Mouse (Mus musculus): ENCODE measurements around the gene Zfp800. TPM values are rescaled to one million over a fixed set of nuclear protein-coding genes. Genes with fewer than 3 reads are reported as not detected.

The Zfp800 gene
- total and polyA plus RNA-seq, 3 experiments = 95.3 to 235 (median 122) TPM

DNA sequence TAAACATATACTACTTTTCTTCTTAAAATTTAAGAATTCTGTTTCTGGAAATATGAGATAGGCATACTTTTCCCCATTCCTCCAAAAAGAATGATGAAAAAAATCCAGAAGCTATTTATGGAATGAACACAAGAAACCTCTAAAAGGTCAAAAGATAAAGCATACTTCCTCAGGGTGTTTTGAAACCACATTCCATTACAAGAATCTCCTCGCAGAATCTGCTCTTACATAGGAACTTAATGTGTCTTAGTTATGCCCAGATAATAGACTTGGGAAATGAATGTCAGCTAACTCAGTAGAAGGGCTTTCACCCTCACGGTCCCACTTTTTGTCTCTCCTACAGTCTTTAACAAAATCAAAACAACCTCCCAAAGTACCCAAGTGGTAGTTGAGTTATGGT, 203.9 kb downstream of the Zfp800 start:
- TF ChIP-seq POLR2AphosphoS5 (IDR thresholded peaks at IDR 0.05; ENCODE audit: insufficient replicate concordance, low read depth, low read length) = no peak
- no peak for TF ChIP-seq CTCF (IDR thresholded peaks at IDR 0.05; ENCODE audit: low read depth, low read length)
- no peak for TF ChIP-seq TAL1 (conservative IDR thresholded peaks at IDR 0.05; ENCODE audit: low read depth, low read length)
- TF ChIP-seq GATA2 (IDR thresholded peaks at IDR 0.05; ENCODE audit: borderline replicate concordance, low read depth, low read length) = no peak
- TF ChIP-seq GATA1 (IDR thresholded peaks at IDR 0.05; ENCODE audit: borderline replicate concordance, low read length) = no peak
- H3K36me3 ChIP-seq (replicated peaks) = no peaks in the 10 kb centered on the region
- no peak overlapping the region for H3K4me3 ChIP-seq (ENCODE audit: low read depth, low read length)
- DNase-seq (ENCODE audit: low spot score) (no peak), ATAC-seq (ENCODE audit: extremely low read depth, insufficient number of reproducible peaks, low FRiP score, poor library complexity, severe bottlenecking) (no peak)
- peaks cover 10% of the 10 kb centered on the region for H3K27me3 ChIP-seq (ENCODE audit: insufficient read depth, low read length)
- no peaks in the 10 kb centered on the region for H3K4me1 ChIP-seq (ENCODE audit: insufficient read depth, low read depth, low read length)
- H3K9me3 ChIP-seq (replicated peaks) = no peaks in the 10 kb centered on the region

GRCm38 (mm10) chr6:28191935-28192334, 205.9 kb downstream of the Zfp800 start:
- no peak for TF ChIP-seq GATA1 (IDR thresholded peaks at IDR 0.05; ENCODE audit: borderline replicate concordance, low read length)
- TF ChIP-seq CTCF (IDR thresholded peaks at IDR 0.05; ENCODE audit: low read depth, low read length) = no peak
- TF ChIP-seq TAL1 (conservative IDR thresholded peaks at IDR 0.05; ENCODE audit: low read depth, low read length) = no peak
- TF ChIP-seq POLR2AphosphoS5 (IDR thresholded peaks at IDR 0.05; ENCODE audit: insufficient replicate concordance, low read depth, low read length) = no peak
- TF ChIP-seq GATA2 (IDR thresholded peaks at IDR 0.05; ENCODE audit: borderline replicate concordance, low read depth, low read length) = no peak
- Histone ChIP-seq H3K27me3 (ENCODE audit: insufficient read depth, low read length) (peaks cover 13% of the 10 kb centered on the region), H3K4me3 (ENCODE audit: low read depth, low read length) (no peak overlapping the region), H3K9me3 (replicated peaks) (no peaks in the 10 kb centered on the region), H3K36me3 (replicated peaks) (no peaks in the 10 kb centered on the region), H3K4me1 (ENCODE audit: insufficient read depth, low read depth, low read length) (no peaks in the 10 kb centered on the region)
- ATAC-seq (ENCODE audit: extremely low read depth, insufficient number of reproducible peaks, low FRiP score, poor library complexity, severe bottlenecking) (no peak), DNase-seq (ENCODE audit: low spot score) (no peak)

Other genes starting within 250 kb of the Zfp800 start
- gene Arf5, start 25.6 kb upstream of the Zfp800 start, total RNA-seq (2014; fragmentation: Nextera tagmentation) = 48.2 and 91.4 TPM in 2 replicates
- gene Arf5, start 25.6 kb upstream of the Zfp800 start, total RNA-seq (2017) = 20.7 and 32.2 TPM in 2 replicates
- 306 and 433 TPM in 2 replicates for gene Arf5, start 25.6 kb upstream of the Zfp800 start, polyA plus RNA-seq (2012)
- not detected in 2 replicates for gene Fscn3, start 29.8 kb upstream of the Zfp800 start, total RNA-seq (2014; fragmentation: Nextera tagmentation)
- not detected in 2 replicates for gene Fscn3, start 29.8 kb upstream of the Zfp800 start, total RNA-seq (2017)
- not detected in 2 replicates for gene Fscn3, start 29.8 kb upstream of the Zfp800 start, polyA plus RNA-seq (2012)
- gene Gcc1, start 30.4 kb upstream of the Zfp800 start, total RNA-seq (2014; fragmentation: Nextera tagmentation) = 5.2 and 5.7 TPM in 2 replicates
- gene Gcc1, start 30.4 kb upstream of the Zfp800 start, total RNA-seq (2017) = 11.2 and 11.4 TPM in 2 replicates
- 5.5 and 5.9 TPM in 2 replicates for gene Gcc1, start 30.4 kb upstream of the Zfp800 start, polyA plus RNA-seq (2012)
- gene Pax4, start 51.3 kb upstream of the Zfp800 start, total RNA-seq (2014; fragmentation: Nextera tagmentation) = not detected in 2 replicates
- gene Pax4, start 51.3 kb upstream of the Zfp800 start, total RNA-seq (2017) = not detected in 2 replicates
- gene Pax4, start 51.3 kb upstream of the Zfp800 start, polyA plus RNA-seq (2012) = not detected in 2 replicates
- 140 and 153 TPM in 2 replicates for gene Snd1, start 77.1 kb upstream of the Zfp800 start, total RNA-seq (2014; fragmentation: Nextera tagmentation)
- 97.4 and 108 TPM in 2 replicates for gene Snd1, start 77.1 kb upstream of the Zfp800 start, total RNA-seq (2017)
- gene Snd1, start 77.1 kb upstream of the Zfp800 start, polyA plus RNA-seq (2012) = 95.1 and 109 TPM in 2 replicates